Mouse (Mus musculus) CD4-positive, CD25-positive, alpha-beta regulatory T cell, adult 4 months (primary cell): ENCODE data around the gene Fen1. TPM values are rescaled to one million over a fixed set of nuclear protein-coding genes. Genes with fewer than 3 reads are reported as not detected.

Source experiments
- ATAC-seq: one replicate; pipeline ENCODE4 v1.8.0; 2017
- polyA plus RNA-seq, 2 experiments: library from polyadenylated mRNA; unstranded; fragments of 100-300 nt; shearing (Covaris generic); gene quantifications; one replicate each; pipeline ENCODE4 v1.2.1; 2017

The Fen1 gene
- 10 to 100 TPM; 50.1 to 81.1 TPM for polyA plus RNA-seq

DNA sequence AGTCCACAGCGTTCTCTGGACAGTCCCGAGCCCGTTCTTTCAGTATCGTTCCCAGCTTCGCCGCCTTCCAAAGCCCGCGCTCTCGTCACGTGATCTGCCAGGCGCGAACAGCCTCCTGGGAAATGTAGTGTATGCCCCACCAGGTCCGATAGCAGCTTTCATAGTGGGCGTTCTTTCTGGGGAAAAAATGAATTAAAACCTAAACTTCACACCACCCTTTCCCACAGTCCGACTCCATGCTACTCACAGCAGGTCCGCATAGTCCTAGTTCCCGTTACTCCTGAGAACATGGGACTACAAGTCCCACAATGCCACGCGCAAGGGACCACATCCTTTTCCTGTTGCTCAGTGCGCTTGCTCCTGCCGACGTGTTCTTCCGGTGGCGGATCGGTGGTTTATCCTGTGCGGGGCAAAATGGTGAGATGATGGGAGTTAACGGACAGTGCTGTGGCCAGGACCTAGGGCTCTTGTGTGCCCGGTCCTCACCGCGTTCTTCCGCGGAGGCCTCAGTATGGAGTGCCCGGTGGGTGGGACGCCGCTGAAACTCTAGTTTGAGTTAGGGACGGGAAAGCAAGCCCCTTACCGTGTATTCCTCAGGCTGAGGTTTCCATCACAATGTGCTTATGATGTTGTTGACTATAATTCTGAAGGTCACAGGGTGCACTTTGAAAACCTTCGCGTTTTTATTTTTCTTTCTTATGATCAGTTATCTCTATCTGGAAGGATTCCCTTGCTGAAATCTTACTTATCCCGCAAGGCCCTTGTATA lies at the start of gene Fen1, which contains the start of gene Tmem258:
Gene Fen1 (minus strand): TSS at position 322 of the 768 bp plus-strand sequence.
Gene Tmem258 (plus strand): TSS at position 167 of the 768 bp plus-strand sequence.
- ATAC-seq = peak; percentile 87

DNA sequence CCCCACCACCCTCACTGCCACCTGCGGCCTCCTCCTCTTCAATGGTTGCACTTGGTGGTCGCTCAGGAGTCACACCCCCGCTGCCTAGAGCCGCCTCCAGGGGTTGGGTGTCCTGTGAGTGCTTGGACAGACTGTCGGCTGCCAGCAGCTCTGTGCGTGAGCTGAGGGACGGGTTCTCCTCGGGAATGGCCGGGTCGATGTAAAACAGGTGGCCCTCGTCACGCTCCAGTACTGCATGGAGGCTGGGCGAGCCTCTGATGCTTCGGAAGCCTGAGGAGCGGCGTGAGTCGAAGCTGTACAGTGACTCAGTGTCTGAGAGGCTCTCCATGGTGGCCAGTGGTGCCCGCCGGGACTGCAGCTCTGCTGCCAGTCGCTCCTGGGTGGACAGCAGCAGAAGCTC lies 44.2 kb upstream of the Fen1 start:
- no peak for ATAC-seq

DNA sequence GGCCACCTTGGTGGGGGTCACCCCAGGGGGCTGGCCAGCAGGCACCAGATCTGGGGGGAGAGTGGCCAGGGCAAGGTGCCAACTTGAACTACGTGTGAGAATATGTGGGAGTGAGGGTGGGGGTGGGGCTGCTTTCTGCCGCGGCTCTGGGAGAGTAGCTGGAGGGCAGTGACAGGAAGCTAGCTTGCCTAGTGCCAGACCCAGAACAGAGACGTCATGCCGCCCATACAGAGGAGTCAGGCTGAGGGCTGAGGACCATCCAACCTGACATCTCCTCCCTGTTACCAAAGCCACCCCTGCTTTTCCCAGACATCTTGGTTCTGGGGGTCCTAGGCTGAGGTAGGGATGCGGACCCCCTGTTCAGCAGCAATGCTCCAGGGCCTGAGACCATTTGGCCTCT lies 43.2 kb upstream of the Fen1 start:
- no peak for ATAC-seq

DNA sequence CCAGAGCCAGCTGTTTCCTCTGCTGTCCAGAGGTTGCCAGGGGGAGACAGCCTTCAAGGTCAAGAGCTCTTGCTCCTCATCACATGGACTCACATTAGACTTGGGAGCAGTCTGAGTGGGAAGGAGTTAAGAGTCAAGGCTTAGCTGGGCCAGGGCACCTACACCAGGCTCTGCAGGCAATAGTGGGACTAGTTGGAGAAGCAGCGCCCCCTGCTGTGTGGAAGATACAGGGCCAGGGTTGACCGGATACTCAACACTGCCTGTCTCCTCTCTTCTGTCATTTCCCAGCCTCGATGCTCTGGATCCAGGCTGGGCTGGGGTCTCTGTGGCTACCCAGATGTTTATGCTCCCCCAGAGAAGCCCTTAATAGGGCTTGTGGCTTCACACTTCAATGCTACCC lies 40.2 kb upstream of the Fen1 start:
- ATAC-seq = no peak

DNA sequence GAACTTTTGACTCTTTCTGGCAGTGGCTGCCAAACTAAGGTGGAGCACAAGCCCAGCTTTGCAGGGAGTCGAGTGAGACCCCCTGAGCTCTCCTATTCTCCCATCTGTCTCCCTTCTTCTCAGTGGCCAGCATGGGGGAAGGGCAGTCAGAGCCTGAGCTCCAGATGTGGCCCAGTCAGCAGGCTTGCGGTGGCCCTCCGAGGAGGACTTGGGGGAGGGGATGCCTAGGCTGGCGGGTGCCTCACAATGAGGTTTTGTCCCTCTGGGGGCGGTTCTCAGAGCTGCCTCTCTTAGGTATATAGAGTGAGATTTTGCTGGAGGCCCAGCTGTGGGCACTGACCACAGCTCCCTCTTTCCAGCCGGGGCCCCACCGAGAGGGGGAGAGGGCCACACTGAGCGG lies 38.9 kb upstream of the Fen1 start:
- no peak for ATAC-seq

DNA sequence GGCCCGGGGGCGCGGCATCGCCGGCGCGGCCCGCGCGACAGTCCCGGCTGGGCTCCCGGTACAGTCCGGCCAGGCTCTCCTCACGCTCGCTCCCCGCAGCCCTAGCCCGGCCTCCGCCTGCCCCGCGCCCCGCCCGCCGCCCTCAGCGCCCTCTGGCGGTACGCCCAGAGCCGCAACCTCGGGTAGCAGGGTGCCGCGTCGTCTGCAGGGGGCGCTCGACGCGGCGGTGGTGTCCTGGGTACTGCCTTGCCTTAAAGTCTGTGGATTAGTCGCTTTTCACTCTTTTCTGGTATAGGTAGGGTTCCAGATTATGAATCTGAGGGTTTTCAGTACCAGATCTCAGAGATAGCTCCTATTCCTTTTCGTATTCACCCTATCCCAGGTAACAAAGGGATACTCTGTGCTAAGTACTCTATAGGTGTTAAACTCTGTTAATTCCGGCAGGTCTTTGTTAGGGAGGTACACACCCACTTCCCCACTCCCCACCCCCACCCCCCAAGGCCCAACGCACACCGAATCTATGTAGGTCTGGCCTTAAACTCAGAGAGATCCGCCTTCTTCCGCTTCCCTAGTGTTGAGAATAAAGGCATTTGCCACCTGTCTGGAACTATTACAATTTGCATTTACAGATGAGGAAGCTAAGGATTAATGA lies 36.8 kb upstream of the Fen1 start, which contains the start of gene Myrf:
Gene Myrf (minus strand): TSS at position 95 of the 652 bp plus-strand sequence.
- ATAC-seq = peak; percentile 68

DNA sequence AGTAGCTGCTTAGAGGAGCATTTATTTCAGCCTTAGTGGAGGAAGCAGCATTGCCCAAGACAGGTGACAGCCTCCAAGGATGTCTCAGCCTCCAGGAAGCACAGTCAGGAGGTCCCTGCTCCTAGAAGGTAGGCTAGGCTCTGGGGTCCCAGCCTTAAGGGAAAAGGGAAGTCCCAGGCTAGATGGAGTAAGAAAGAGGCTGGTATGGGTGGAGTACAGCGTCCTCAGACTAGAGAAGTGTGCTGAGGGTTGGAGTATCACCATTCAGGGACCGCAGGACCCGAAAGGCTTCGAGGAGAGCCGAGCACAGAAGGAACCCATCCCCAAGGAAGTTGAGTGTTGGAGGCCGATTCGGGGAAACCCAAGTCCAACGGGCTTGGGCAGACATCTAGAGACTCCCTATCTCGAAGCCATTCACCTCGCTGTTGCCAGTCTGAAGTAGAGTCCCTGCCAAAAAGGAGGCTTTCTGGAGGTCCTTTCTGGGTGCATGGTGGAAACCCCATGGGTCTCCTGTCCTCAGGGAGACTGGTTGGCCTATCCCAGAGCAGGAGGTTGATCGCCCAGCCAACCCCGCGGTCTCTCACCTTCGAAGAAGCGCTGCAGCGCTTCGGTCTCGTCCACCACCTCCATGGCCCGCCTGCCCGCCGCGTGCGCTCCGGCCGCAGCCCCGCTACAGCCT lies 36.1 kb upstream of the Fen1 start:
- peak; percentile 26 for ATAC-seq

DNA sequence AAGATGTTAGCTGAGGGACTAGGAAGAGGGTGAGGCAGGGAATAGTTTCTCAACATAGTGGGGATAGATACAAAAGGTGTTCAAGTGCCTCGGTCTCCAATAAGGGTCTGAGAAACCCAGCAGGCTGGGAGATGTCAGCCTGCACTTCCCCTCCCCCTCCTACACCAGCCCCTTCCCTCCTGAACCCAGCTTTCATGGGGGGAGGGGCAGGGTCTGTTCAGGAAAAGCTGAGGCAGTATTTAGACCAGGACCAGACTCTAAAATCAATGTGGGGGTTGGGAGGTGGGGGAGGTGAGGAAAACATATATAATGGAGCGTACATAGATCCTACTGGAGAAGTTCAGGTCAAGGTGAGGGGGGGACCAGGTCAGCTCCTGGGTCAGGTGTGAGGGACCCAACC lies 35.5 kb upstream of the Fen1 start:
- ATAC-seq = no peak

DNA sequence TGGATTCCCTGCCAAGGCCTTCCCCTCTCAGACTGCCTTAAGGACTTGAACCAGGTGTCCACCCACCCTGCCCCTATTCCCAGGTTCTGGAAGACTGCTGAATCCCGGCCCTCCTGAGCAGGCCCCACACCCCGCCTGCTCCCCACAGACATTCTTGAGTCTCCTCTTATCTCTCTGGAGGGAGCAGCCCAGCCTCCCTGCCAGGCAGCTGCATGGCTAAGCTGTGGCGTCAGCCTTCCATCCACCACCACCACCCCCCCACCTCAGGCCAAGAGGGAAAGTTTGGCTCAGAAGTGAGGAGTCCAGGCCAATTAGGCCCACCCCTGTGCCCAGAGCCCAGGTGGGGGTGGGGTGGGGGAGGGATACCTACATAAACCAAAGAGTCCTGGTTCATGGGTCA lies 34.5 kb upstream of the Fen1 start:
- ATAC-seq = no peak

DNA sequence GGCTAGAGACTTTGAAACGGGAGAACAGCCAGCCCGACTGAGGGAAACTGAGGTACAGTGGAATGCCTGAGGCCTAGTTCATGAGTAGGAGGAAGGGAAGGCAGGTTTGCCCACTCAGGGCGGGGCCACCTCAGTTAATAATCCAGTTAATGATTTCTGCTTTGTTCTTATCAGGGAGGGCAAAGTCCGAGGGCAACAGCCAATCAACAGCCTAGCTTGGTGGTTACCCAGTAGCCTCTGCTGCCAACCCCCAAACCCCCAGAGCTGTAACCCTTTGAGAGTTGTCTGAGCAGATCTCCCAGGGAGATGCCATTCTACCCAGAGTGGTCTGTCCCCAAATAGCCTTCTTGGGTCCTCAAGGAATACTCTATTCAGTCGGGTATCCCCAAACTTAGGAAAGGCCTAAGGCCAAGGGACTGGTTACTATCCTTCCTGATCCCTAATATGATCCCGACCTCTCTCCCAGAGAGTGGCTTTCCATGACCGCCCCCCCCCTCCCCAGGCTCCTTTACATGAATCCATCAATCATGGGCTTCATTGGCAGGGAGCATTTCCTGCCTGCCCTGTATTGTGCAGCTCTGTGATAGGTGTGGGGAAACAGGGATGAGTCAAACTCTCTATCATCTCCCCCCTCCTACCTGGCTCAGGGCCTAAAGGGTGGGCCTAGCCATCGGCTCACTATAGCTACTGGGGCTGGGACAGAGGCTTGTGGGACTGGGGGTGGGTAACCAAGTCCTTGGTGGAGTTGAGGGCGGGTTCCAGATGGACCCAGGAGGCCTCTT lies 32.0 kb upstream of the Fen1 start:
- no peak for ATAC-seq

DNA sequence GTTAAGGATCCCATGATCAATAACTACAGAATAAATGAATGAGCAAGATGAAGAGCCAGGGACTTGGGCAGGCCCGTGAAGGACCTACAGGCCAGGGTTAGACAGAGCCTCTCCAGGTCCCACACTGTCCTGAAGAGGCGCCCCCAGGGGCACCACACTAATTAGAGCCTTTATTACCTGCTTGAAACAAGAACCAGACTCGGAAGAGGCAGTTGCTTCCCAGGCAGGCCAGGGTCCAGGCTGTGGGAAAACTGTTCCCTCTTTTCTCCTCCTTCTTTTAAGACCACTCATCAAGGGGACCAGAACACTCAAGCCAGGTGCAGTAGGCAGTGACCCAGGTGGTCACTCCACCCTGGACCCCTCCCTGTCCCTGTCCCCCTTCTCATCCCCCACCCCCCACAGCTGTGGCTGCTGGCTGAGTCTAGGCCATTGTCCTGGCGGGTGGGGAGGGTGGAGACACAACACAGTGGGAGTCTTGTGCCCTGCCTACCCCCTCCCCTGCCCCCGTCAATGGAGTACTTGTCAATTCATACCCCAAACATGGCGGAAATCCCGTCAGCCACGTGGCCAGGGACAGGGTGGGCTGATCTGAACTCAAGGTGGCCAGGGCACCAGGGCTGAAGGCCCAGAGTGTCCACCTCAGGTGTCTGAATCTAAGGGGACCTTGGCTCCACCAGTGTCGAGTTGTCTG lies 28.5 kb upstream of the Fen1 start:
- ATAC-seq = no peak

DNA sequence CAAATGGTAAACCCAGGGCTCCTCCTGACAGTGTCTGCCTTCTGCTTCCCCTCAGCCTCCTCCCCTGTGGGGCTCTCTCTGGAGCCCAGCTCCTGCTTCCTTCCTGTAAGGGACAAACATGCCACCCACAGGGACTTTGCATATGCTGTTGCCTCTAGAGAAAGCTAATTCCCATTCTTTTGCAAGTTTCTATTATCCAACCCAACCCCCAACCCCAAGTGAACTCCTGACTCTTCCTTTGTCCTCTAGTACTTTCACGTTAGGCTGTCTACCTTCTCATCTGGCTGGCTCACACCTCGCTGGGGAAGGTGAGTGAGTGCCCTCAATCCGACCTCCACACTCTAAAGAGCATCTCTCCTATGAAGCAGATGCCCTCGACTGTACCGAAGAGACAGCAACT lies 27.9 kb upstream of the Fen1 start:
- ATAC-seq = no peak

DNA sequence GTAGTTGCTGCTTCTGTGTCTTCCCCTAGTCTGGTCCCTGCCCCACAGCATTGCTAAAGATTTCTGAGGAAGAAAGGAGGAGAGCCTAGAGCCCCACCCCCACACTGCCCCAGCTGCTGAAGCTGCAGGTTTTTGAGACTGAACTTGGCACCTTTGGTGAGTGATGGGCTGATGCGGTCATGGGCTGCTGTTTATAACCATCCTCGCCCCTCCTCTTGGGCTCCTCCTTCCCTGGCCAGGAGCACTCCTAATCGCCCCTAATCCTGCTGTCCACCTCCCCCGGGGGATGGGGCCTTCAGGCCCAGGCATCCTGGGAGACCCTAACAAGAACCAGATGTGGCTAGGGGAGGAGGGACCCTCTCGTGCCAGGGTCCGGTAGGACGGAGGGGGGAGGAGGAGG lies 27.0 kb upstream of the Fen1 start:
- no peak for ATAC-seq

DNA sequence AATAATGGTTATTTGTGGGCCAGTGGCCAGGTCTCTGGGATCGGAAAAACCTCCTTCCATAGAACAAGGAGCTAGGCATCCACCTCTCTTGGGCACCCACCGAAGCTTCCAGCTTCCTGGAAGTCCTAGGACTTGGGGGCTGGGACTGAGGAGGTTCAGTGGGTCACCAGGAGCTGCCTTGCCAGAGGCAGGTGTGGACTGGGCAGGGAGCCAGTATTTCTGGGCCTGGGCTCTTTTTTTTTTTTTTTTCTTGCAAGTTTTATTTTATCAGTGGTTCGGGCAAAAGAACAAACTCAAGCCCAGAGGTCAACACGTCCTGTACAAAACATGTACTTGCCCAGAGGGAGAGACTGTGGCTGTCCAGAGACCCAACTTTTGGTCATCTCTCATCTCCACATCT lies 21.8 kb upstream of the Fen1 start:
- no peak for ATAC-seq

DNA sequence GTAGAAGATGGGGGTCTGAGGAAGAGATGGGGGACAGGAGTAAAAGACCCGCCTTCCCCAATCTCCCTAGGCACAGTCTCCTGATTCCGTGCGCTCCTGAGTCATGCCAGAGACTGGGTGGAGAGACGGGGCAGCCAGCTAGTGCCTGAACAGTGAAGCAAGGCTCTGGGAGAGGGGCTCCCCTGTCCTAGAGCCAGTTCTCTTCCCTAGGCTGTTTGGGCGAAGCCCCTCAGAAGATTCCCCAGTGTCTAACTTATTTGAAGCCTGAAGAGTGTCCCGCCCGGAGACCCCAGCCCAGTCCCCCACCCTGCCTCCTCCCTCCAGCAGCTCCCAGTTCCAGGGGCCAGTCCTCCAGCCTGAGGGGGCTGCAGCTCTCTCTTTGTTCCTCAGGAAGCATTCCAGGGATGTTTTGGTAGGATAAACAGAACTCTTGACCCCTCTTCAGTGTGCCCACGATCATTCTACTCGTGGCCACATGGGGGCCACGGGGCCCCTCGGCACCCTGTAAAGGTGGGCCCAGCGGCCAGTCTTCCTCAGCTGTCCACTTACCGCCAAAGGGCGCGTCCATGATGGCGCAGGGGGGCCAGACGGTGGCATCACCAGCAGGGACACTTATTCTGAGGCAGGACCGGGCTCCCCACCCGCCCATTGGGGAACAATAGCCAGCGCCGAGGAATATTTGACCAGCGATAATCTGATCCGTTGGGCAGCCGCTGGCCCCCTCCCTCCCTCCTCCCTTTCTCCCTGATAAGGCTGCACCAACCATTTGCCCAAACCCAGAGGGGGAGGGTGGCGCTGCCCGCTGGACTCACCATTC lies 20.9 kb upstream of the Fen1 start:
- ATAC-seq = no peak

DNA sequence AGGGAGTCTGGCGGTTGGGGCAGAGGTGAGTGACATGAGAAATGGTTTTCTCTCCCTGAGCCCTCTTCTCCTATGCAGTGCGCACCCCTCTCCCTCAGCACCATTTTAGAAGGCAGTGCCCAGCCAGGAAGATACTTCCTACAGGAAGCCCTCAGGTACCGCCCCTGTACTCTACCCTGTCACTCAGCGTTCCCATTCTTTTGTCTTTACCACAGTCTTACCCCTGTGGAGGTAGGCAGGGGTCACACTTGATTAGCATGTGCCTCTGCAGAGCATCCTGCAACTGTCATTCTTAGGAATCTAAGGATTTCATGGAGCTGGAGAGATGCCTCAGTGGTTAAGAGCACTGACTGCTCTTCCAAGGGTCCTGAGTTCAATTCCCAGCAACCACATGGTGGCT lies 19.6 kb upstream of the Fen1 start:
- ATAC-seq = no peak

DNA sequence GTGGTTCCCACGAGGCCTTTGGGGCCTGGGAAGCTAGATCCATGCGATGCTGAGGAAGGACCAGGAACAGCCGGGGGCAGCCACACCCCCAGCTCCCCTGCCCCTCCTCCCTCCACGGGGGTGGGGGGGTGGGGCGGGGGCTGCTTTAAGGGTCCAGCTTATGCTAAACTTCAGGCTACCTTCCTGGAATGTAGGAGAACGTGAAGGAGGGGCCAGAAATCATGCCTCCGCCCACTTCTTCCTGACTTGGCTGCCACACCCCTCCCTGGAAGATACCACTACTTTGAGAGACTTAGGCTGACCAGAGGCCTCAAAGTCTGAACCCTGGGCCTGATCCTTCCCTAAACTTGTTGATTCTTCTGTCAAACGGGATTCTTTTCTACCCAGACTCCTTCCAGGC lies 18.7 kb upstream of the Fen1 start:
- ATAC-seq = no peak

DNA sequence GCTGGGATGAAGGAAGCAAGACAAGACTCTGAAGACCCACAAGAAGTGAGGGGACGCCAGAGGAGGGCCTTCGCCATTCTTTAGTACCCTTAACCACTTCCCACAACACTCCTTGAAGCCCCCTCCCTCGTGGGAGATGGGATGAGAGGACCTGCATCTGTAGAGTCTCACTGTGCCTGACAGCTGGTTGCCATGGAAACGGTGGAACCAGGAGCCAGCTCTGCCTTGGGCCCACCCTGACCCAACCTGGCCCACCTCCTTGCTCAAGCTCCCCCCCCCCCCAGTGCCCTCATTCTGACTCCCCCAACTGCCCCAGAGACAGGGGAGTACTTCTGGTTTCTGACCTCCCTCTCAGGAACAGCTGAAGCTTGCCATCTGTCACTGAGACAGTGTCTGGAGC lies 17.6 kb upstream of the Fen1 start:
- no peak for ATAC-seq

DNA sequence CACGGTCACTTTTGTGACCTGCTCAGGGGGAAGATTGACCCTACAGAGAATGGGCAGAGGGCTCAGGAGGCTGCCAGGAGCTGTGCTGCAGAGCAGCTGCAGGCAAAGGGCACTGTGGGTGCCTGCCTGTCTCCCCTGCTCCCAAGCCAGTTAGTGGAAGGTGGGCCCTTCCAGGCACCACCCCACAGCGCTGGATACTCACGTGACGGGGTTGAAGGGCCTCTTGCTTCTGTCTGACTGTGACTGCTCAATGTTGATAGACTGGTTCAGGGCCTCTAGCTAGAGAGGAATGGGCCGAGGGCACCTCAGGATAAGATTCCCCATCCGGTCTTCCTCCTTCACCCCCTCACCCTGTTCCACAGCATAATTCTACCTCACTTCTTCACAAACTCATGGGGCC lies 15.6 kb upstream of the Fen1 start:
- no peak for ATAC-seq

DNA sequence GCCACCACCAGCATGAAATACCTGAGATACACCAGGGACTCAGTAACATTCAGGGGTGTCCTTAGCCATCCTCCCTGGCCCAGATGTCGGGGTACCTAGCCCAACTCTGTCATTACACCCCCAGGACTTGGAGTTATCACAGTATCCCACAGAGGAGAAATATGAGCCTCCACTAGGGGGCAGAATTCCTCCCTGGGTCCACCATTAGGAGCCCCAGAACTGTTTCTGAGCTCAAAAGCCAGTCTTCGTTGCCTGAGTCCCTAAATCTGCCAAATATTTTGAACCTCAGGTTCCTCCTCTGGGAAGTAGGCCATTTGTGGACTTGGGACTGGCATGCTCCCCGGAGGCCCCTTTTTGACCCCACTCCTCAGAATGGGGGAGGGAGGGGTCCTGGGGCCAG lies 15.1 kb upstream of the Fen1 start:
- no peak for ATAC-seq

DNA sequence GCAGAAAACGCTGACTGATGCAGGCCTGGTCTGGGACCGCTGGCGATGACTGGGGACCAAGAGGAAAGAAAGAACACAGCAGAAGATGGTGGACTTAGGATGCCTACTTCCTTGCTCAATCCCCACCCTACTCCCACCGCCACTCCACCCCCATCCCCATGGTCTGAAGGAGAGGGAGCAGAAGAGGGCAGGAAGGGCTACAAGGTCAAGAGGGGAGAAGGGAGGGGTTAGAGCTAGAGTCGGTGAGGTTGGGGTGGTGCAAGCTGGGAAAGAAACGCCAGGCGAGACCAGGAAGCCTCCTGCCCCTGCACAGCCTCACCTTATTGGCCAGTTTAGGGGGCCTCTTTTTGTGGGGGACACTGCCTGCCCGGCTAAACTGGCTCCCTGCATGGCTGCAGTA lies 12.1 kb upstream of the Fen1 start:
- no peak for ATAC-seq
